Mouse (Mus musculus): ENCODE data around the gene Maml3. TPM values are rescaled to one million over a fixed set of nuclear protein-coding genes. Genes with fewer than 3 reads are reported as not detected.

Gene Maml3
- total RNA-seq (2014; fragmentation: Nextera tagmentation) (8.5 and 10.6 TPM in 2 replicates), total RNA-seq (2017) (4.4 and 7.6 TPM in 2 replicates)

DNA sequence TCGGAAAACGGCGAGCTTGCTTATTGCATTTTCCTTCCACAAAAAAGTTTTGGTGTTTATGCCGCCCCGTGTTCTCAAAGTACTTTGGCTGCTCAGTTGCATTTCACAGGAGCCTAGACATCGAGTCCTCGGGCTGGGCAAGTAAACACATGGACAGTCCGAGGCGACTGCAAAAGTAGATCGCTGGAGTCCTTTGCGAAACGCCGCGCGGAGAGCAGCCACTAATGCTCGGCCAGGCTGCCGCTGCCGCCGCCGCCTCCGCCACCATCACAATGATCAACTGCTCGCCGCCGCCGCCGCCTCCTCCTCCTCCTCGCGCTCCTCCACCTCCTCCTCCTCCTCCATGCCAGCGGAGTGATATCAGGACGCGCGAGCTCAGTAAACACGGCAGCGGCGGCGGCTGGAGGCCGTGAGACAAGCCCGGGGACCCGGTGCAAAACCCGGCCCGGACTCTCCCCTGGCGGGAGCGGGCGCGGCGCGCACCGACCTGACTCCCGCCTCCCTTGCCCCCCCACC, at the start of gene Maml3:
Maml3 (minus strand) TSS at position 441 of the 516 bp plus-strand sequence.
- ATAC-seq (replicated peaks; ENCODE audit: low FRiP score, low TSS enrichment, poor library complexity, severe bottlenecking), result peak; percentile 42

- ATAC-seq (replicated peaks; ENCODE audit: low FRiP score, low TSS enrichment, poor library complexity, severe bottlenecking), result no peak
These were observed 46.3 kb upstream of the Maml3 start for GRCm38 (mm10) chr3:52151155-52151554.

GRCm38 (mm10) chr3:52148301-52148700, 43.4 kb upstream of the Maml3 start:
- no peak for ATAC-seq (replicated peaks; ENCODE audit: low FRiP score, low TSS enrichment, poor library complexity, severe bottlenecking)

GRCm38 (mm10) chr3:52144776-52145460, 40.0 kb upstream of the Maml3 start:
- no peak for ATAC-seq (replicated peaks; ENCODE audit: low FRiP score, low TSS enrichment, poor library complexity, severe bottlenecking)

- ATAC-seq (replicated peaks; ENCODE audit: low FRiP score, low TSS enrichment, poor library complexity, severe bottlenecking), result no peak
These were observed 38.1 kb upstream of the Maml3 start for GRCm38 (mm10) chr3:52143017-52143416.

- ATAC-seq (replicated peaks; ENCODE audit: low FRiP score, low TSS enrichment, poor library complexity, severe bottlenecking), result no peak
These were observed 35.3 kb upstream of the Maml3 start for GRCm38 (mm10) chr3:52140162-52140561.

DNA sequence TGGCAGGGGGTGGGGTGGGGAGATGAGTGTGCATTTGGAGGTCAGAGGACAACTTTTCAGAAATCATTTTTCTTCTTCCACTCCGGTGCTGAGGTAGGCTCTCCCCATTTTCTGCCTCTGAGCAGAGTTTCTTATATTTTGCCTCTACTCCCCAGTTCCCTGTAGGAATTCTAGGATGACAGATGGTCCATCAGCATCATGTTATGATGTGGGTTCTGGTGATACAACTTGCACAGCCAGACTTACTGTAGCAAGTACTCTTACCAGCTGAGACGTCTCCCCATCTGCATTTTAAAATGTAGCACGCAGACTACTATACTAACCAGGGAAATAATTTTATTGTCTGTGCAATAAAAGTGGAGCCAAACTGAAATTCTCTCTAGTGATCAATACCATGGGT, 20.5 kb upstream of the Maml3 start:
- ATAC-seq (replicated peaks; ENCODE audit: low FRiP score, low TSS enrichment, poor library complexity, severe bottlenecking), result no peak

DNA sequence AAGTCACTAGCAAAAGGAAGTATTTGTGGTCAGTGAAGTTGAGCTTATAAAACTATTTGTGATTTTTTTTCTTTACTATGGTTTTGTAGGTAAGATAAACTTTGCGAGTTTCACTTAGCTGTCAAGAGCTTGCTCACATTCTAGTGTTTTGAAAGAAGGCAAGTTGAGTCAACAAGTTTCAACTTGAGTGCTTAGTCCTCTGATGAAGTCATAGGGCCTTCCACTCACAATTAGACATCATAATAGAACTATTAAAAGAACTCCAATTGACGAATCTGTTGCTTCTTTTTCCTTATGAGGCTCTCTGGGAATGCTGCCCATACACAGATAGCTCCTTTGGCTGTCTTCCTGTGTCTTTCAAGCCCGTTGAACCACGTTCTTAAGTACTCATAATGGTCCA, 16.0 kb upstream of the Maml3 start:
- no peak for ATAC-seq (replicated peaks; ENCODE audit: low FRiP score, low TSS enrichment, poor library complexity, severe bottlenecking)

GRCm38 (mm10) chr3:52119216-52119615, 14.3 kb upstream of the Maml3 start:
- ATAC-seq (replicated peaks; ENCODE audit: low FRiP score, low TSS enrichment, poor library complexity, severe bottlenecking), result no peak

GRCm38 (mm10) chr3:52115421-52115820, 10.5 kb upstream of the Maml3 start:
- no peak for ATAC-seq (replicated peaks; ENCODE audit: low FRiP score, low TSS enrichment, poor library complexity, severe bottlenecking)

GRCm38 (mm10) chr3:52108027-52108426, 3.2 kb upstream of the Maml3 start:
- no peak for ATAC-seq (replicated peaks; ENCODE audit: low FRiP score, low TSS enrichment, poor library complexity, severe bottlenecking)

GRCm38 (mm10) chr3:52105156-52105555, 280 bp upstream of the Maml3 start:
- no peak for ATAC-seq (replicated peaks; ENCODE audit: low FRiP score, low TSS enrichment, poor library complexity, severe bottlenecking)

DNA sequence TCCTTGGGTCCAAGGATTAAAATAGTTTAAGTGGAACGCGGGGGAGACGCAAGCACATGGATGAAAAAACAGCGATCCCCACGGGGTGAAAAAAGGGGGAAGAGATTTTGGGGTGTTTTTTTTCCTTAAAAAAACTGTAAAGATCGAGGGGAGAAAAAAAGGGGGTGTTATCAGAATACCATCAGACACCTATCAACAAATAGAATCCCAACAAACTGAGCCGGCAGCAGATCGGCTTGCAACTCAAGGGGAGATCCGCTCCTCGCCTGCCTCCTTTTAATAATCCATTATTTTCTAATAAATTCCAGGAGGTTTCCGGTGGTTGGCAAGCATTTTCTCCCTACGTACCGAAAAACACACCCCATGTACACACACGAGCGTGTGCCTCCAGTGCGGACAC, 668 bp downstream of the Maml3 start:
- ATAC-seq (replicated peaks; ENCODE audit: low FRiP score, low TSS enrichment, poor library complexity, severe bottlenecking), result no peak

- ATAC-seq (replicated peaks; ENCODE audit: low FRiP score, low TSS enrichment, poor library complexity, severe bottlenecking), result no peak
These were observed 1.2 kb downstream of the Maml3 start for GRCm38 (mm10) chr3:52103531-52104181.

DNA sequence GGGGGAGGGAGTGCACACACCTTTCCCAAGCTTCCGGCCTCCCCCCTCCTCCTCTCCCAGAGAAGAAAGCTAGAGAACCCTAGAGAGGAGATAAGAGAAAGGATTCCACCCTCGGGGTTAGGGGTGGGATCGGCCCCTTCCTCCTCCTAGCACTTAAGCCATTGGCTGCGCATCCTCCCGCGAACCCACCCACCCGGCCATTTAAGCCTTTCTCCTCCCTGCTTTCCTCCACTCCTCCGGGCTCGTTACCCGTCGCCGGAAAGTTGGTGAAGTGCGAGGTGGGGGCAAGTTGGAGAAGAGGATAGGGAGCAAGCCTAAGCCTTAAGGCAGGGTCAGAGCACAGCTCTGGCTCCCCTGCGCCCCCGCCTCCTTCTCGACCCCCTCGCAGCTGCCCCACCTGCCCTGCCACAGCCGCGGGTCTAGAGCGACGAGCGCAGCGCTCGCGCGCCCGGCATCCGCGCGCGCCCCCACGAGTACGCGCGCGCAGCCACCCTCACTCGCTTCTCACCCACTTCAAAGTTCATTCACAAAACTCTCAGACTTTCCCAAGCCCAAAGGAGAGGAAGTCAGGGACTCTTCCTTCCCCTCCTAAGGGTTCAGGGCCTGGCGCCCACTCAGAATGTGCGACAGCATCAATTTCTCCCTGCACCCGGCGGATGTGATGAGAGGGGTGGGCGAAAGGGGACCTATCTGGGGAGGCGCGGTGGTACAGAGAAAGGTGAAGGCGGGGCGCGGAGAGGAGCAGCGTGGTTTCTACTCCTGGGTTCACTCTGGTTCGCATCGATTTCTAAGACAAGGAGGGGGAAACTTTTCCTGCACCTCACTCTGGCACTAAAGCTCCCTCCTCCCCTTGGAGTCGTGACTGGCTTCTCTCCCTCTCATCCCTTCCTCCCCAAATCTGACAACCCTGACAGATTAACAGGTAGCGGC, 2.0 kb downstream of the Maml3 start:
- ATAC-seq (replicated peaks; ENCODE audit: low FRiP score, low TSS enrichment, poor library complexity, severe bottlenecking), result peak; percentile 63

DNA sequence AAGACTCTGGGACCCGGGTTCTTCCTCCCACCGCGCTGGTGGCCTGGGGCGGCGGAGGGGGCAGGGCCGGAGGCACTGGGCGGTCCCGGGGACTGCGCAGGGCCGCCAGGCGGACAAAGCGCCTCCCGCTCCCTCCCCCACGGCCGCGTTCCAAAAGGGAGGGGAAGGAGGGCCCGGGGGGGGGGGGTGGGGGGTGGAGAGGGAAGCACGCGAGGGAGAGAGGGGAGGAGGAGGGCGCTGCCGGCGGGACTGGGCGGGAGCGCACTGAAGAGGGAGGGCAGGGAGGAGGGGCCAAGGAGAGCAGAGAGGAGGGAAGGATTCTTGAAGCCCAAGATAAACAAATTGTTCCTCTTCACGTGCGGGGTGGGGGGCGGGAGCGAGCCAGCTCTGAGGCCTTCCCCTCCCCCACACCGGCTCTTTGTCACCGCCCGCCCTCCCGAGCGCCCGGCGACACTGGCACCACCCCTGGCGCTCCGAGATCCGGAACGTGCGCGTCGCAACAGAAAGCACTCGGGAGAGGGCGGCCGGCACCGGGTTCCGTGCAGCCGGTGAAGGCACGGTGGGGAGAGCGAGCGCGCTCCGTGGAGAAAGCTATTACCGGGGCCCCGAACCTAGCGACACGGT, 2.8 kb downstream of the Maml3 start:
- peak; percentile 76 for ATAC-seq (replicated peaks; ENCODE audit: low FRiP score, low TSS enrichment, poor library complexity, severe bottlenecking)

DNA sequence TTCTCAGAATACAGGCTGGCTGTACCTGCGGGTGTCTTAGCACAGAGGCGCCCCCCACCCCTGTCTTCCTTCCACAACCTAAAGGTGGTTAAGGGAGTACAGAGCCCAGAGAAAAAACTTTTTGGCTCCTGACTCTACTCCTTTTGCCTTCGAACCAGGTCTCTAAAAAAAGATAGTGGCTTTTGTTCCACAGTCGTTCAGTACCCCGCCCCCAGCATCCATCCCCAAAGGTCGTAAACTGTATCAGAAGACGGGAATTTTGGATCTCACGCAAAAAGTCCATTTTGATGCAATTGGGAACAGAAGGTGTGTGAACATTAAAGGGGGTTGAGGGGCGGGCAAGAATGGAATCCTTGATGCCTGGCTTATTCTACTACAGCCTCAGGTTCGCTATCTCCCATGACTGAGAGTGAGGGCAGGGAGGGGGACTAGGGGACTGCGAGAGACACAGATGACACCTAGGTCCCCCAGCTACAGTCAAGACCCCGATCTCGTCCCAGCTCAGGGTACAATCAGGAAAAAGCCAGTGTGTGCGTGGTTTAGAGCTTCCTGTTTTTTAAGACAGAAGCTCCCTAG, 3.4 kb downstream of the Maml3 start:
- ATAC-seq (replicated peaks; ENCODE audit: low FRiP score, low TSS enrichment, poor library complexity, severe bottlenecking), result peak; percentile 2; the same call in 1 of the 2 replicates

DNA sequence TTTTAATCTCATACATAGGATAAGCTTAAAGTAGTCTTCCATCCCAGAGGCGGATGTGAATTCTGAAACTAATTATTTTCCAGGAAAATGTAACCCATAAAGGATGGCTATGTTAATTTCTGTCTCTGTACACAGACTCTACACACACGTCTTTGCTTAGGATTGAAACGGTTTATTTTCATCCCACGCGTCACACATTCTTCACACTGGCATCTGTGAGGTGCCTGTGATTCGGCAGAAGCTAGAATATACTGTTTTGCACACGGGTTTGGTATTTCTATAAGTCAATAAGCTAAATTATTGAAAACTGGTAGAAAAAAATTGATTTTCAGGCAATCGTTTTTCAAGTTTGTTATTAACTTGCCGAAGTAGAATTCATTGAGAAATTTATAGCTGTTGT, 4.0 kb downstream of the Maml3 start:
- no peak for ATAC-seq (replicated peaks; ENCODE audit: low FRiP score, low TSS enrichment, poor library complexity, severe bottlenecking)

DNA sequence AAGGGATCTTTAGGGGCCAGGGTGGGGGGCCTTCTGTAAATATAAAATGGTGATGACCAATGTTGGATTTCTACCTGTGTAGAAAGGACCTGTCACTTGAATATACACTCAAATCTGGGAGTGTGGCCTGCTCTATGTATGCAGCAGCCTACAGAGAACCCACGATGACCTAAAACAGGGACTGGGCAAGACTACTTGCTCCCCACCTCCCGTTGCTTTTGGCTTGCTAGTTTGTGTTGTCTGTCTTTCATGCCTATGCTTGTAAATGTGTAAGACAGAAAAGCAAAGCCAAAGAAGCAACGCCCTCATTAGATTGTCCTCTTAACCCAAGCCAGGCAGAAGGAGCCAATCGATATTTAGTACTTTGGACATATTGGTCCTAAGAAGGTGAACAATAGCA, 4.6 kb downstream of the Maml3 start:
- no peak for ATAC-seq (replicated peaks; ENCODE audit: low FRiP score, low TSS enrichment, poor library complexity, severe bottlenecking)
